Mouse (Mus musculus): ENCODE measurements around the gene Plcb3. TPM values are rescaled to one million over a fixed set of nuclear protein-coding genes. Genes with fewer than 3 reads are reported as not detected.
"Not testable (repeated sequence)": the region's sequence is repeated elsewhere in the genome, so short reads cannot be mapped to it uniquely, and the experiment has no call there.

Plcb3 gene
- polyA plus RNA-seq, 1 experiment from 2014 or later: 11.6 TPM

GRCm38 (mm10) chr19:6919876-6920740, 56.2 kb downstream of the Plcb3 start:
- 42% methylated on average over 8 of the region's 8 CpGs for WGBS
- peaks cover 4% of the 10 kb centered on the region for H3K36me3 ChIP-seq
- peak overlapping the region; percentile 77 for H3K4me3 ChIP-seq (replicated peaks)
- peaks cover 34% of the 10 kb centered on the region for H3K4me1 ChIP-seq (replicated peaks)
- 0 out of 2 replicates have a peak, but pooled peaks have one; percentile 3 for ATAC-seq
- no peaks in the 10 kb centered on the region for H3K9me3 ChIP-seq
- 0 out of 2 replicates have a peak overlapping the region, but pooled peaks have one; percentile 9 for H3K27ac ChIP-seq
- H3K27me3 ChIP-seq: peaks cover 27% of the 10 kb centered on the region
- H3K9ac ChIP-seq (replicated peaks): peak overlapping the region; percentile 86
- peak overlapping the region; percentile 79 for H3K4me2 ChIP-seq (replicated peaks)

GRCm38 (mm10) chr19:6919431-6919830, 56.8 kb downstream of the Plcb3 start:
- peak overlapping the region; percentile 86 for H3K9ac ChIP-seq (replicated peaks)
- no peak overlapping the region for H3K4me3 ChIP-seq (replicated peaks)
- H3K4me1 ChIP-seq (replicated peaks): peaks cover 28% of the 10 kb centered on the region
- peak overlapping the region; percentile 79 for H3K4me2 ChIP-seq (replicated peaks)
- peaks cover 20% of the 10 kb centered on the region for H3K27me3 ChIP-seq
- peaks cover 6% of the 10 kb centered on the region for H3K36me3 ChIP-seq
- no peaks in the 10 kb centered on the region for H3K9me3 ChIP-seq
- H3K27ac ChIP-seq: no peak overlapping the region
- ATAC-seq: no peak

GRCm38 (mm10) chr19:6918321-6918720, 57.9 kb downstream of the Plcb3 start:
- H3K36me3 ChIP-seq: peaks cover 17% of the 10 kb centered on the region
- WGBS: 97% methylated on average over 4 of the region's 4 CpGs

GRCm38 (mm10) chr19:6916496-6916895, 59.8 kb downstream of the Plcb3 start:
- Histone ChIP-seq H3K36me3 (peaks cover 35% of the 10 kb centered on the region), H3K4me2 (replicated peaks) (no peak overlapping the region), H3K4me1 (replicated peaks) (peaks cover 26% of the 10 kb centered on the region), H3K27me3 (no peaks in the 10 kb centered on the region), H3K9me3 (no peaks in the 10 kb centered on the region), H3K4me3 (replicated peaks) (no peak overlapping the region), H3K9ac (replicated peaks) (no peak overlapping the region), H3K27ac (no peak overlapping the region)
- no peak for ATAC-seq
- WGBS: 83% methylated on average over 4 of the region's 4 CpGs

More at GRCm38 (mm10) chr19:6918321-6918720, 57.9 kb downstream of the Plcb3 start:
- no peak overlapping the region for H3K27ac ChIP-seq
- H3K9ac ChIP-seq (replicated peaks): no peak overlapping the region
- peaks cover 28% of the 10 kb centered on the region for H3K4me1 ChIP-seq (replicated peaks)
- no peaks in the 10 kb centered on the region for H3K9me3 ChIP-seq
- no peak for ATAC-seq
- peaks cover 10% of the 10 kb centered on the region for H3K27me3 ChIP-seq
- H3K4me3 ChIP-seq (replicated peaks): no peak overlapping the region
- H3K4me2 ChIP-seq (replicated peaks): no peak overlapping the region

- H3K9me3 ChIP-seq: no peaks in the 10 kb centered on the region
- no peaks in the 10 kb centered on the region for H3K27me3 ChIP-seq
- WGBS: 88% methylated on average over 4 of the region's 4 CpGs
- H3K4me3 ChIP-seq (replicated peaks): no peak overlapping the region
- no peak overlapping the region for H3K27ac ChIP-seq
- H3K4me1 ChIP-seq (replicated peaks): peaks cover 27% of the 10 kb centered on the region
- no peak for ATAC-seq
- peaks cover 41% of the 10 kb centered on the region for H3K36me3 ChIP-seq
- 0 out of 2 replicates have a peak overlapping the region, but pooled peaks have one; percentile 0 for H3K9ac ChIP-seq (replicated peaks)
- H3K4me2 ChIP-seq (replicated peaks): no peak overlapping the region
Measured at GRCm38 (mm10) chr19:6915276-6915675, 61.0 kb downstream of the Plcb3 start.

GRCm38 (mm10) chr19:6914540-6914939, 61.7 kb downstream of the Plcb3 start:
- Histone ChIP-seq H3K4me1 (replicated peaks) (peaks cover 20% of the 10 kb centered on the region), H3K27ac (no peak overlapping the region; the same call in 1 of the 2 replicates), H3K9ac (replicated peaks) (no peak overlapping the region), H3K4me2 (replicated peaks) (no peak overlapping the region), H3K9me3 (no peaks in the 10 kb centered on the region), H3K4me3 (replicated peaks) (no peak overlapping the region), H3K36me3 (peaks cover 41% of the 10 kb centered on the region), H3K27me3 (no peaks in the 10 kb centered on the region)
- ATAC-seq: no peak
- WGBS: 92% methylated on average over 9 of the region's 9 CpGs

GRCm38 (mm10) chr19:6913991-6914390, 62.3 kb downstream of the Plcb3 start:
- Histone ChIP-seq H3K9me3 (no peaks in the 10 kb centered on the region), H3K4me2 (replicated peaks) (no peak overlapping the region), H3K4me1 (replicated peaks) (peaks cover 17% of the 10 kb centered on the region), H3K36me3 (peaks cover 41% of the 10 kb centered on the region), H3K27me3 (no peaks in the 10 kb centered on the region), H3K9ac (replicated peaks) (no peak overlapping the region), H3K4me3 (replicated peaks) (no peak overlapping the region), H3K27ac (no peak overlapping the region)
- 82% methylated on average over 11 of the region's 11 CpGs for WGBS
- ATAC-seq: no peak

- Histone ChIP-seq H3K4me1 (replicated peaks) (peaks cover 26% of the 10 kb centered on the region), H3K27ac (no peak overlapping the region), H3K36me3 (peaks cover 41% of the 10 kb centered on the region), H3K27me3 (no peaks in the 10 kb centered on the region), H3K9ac (replicated peaks) (no peak overlapping the region), H3K9me3 (no peaks in the 10 kb centered on the region), H3K4me2 (replicated peaks) (no peak overlapping the region), H3K4me3 (replicated peaks) (no peak overlapping the region)
- ATAC-seq: no peak
- 91% methylated on average over 6 of the region's 6 CpGs for WGBS
Measured at GRCm38 (mm10) chr19:6913036-6913435, 63.2 kb downstream of the Plcb3 start.

GRCm38 (mm10) chr19:6912205-6912970, 63.9 kb downstream of the Plcb3 start:
- peaks cover 33% of the 10 kb centered on the region for H3K4me1 ChIP-seq (replicated peaks)
- H3K4me2 ChIP-seq (replicated peaks): no peak overlapping the region
- ATAC-seq: no peak
- H3K4me3 ChIP-seq (replicated peaks): no peak overlapping the region
- H3K27ac ChIP-seq: no peak overlapping the region
- H3K27me3 ChIP-seq: no peaks in the 10 kb centered on the region
- H3K9me3 ChIP-seq: no peaks in the 10 kb centered on the region
- 93% methylated on average over 15 of the region's 15 CpGs for WGBS
- peaks cover 41% of the 10 kb centered on the region for H3K36me3 ChIP-seq
- H3K9ac ChIP-seq (replicated peaks): no peak overlapping the region

GRCm38 (mm10) chr19:6911101-6912074, 64.9 kb downstream of the Plcb3 start:
- H3K4me2 ChIP-seq (replicated peaks): peak overlapping the region; percentile 81
- no peak for ATAC-seq
- peak overlapping the region; percentile 48; the same call in 1 of the 2 replicates for H3K9ac ChIP-seq (replicated peaks)
- peaks cover 46% of the 10 kb centered on the region for H3K36me3 ChIP-seq
- peaks cover 36% of the 10 kb centered on the region for H3K4me1 ChIP-seq (replicated peaks)
- WGBS: 78% methylated on average over 19 of the region's 19 CpGs
- H3K4me3 ChIP-seq (replicated peaks): peak overlapping the region; percentile 11; the same call in 1 of the 2 replicates
- no peaks in the 10 kb centered on the region for H3K9me3 ChIP-seq
- no peaks in the 10 kb centered on the region for H3K27me3 ChIP-seq
- H3K27ac ChIP-seq: no peak overlapping the region

GRCm38 (mm10) chr19:6910306-6910705, 66.0 kb downstream of the Plcb3 start:
- WGBS: under 1% methylated on average over 28 of the region's 30 CpGs
- H3K9ac ChIP-seq (replicated peaks): peak overlapping the region; percentile 79
- ATAC-seq: peak; percentile 27
- H3K27me3 ChIP-seq, H3K9me3 ChIP-seq: not testable (repeated sequence)
- peaks cover 55% of the 10 kb centered on the region for H3K36me3 ChIP-seq
- peaks cover 36% of the 10 kb centered on the region for H3K4me1 ChIP-seq (replicated peaks)
- peak overlapping the region; percentile 64 for H3K4me3 ChIP-seq (replicated peaks)
- H3K27ac ChIP-seq: peak overlapping the region; percentile 95
- peak overlapping the region; percentile 81 for H3K4me2 ChIP-seq (replicated peaks)
